8 mouse cellular contexts compared by ENCODE assay signal in genomic region chr4:117190660-117191059, GRCm38 (mm10). TPM values are rescaled to one million over a fixed set of nuclear protein-coding genes. Genes with fewer than 3 reads are reported as not detected.
DNase-seq lines count a peak whose midpoint lies in the region; ATAC-seq and TF ChIP-seq lines count a peak whose summit lies in the region.

No protein-coding gene starts in this region.

- no peak for DNase-seq in kidney, adult 18-20 months
- peak; percentile 2 for DNase-seq in brain, embryonic 14.5 days (ENCODE audit: low read depth)
- no peak for DNase-seq in midbrain, embryonic 14.5 days
- DNase-seq in retina, postnatal 1 day: no peak
- DNase-seq in spleen, adult 12 weeks (ENCODE audit: low spot score): no peak
- no peak for DNase-seq in layer of hippocampus, postnatal 36 days

- no peak overlapping the region for H3K4me2 ChIP-seq in kidney, embryonic 14.5 days (replicated peaks; ENCODE audit: low read depth, low read length)
- no peak overlapping the region for H3K4me2 ChIP-seq in hindbrain, embryonic 13.5 days
- H3K4me2 ChIP-seq in midbrain, embryonic 14.5 days (ENCODE audit: low read length): no peak overlapping the region

- no peak for ATAC-seq in kidney, embryonic 14.5 days (ENCODE audit: low FRiP score, low TSS enrichment)
- ATAC-seq in hindbrain, embryonic 13.5 days (ENCODE audit: low FRiP score): no peak
- ATAC-seq in midbrain, embryonic 14.5 days (ENCODE audit: low FRiP score, low TSS enrichment): no peak

- no peaks in the 10 kb centered on the region for H3K27me3 ChIP-seq in kidney, embryonic 14.5 days (ENCODE audit: control insufficient read depth, insufficient read depth, low read length)
- H3K27me3 ChIP-seq in hindbrain, embryonic 13.5 days: no peaks in the 10 kb centered on the region
- no peaks in the 10 kb centered on the region for H3K27me3 ChIP-seq in midbrain, embryonic 14.5 days (ENCODE audit: control insufficient read depth, insufficient read depth, low read length)

- H3K4me3 ChIP-seq in kidney, embryonic 14.5 days (ENCODE audit: low read length): no peak overlapping the region
- H3K4me3 ChIP-seq in hindbrain, embryonic 13.5 days: no peak overlapping the region
- no peak overlapping the region for H3K4me3 ChIP-seq in midbrain, embryonic 14.5 days (replicated peaks; ENCODE audit: low read depth, low read length)

- no peaks in the 10 kb centered on the region for H3K9me3 ChIP-seq in kidney, embryonic 14.5 days (ENCODE audit: control insufficient read depth, low read length)
- H3K9me3 ChIP-seq in hindbrain, embryonic 13.5 days: no peaks in the 10 kb centered on the region
- H3K9me3 ChIP-seq in midbrain, embryonic 14.5 days (ENCODE audit: control insufficient read depth, low read length): no peaks in the 10 kb centered on the region

- H3K4me1 ChIP-seq in kidney, embryonic 14.5 days (ENCODE audit: control insufficient read depth, insufficient read depth, low read length): no peaks in the 10 kb centered on the region
- H3K4me1 ChIP-seq in hindbrain, embryonic 13.5 days (replicated peaks): peaks cover 5% of the 10 kb centered on the region; the same call in 1 of the 2 replicates
- H3K4me1 ChIP-seq in midbrain, embryonic 14.5 days (ENCODE audit: control insufficient read depth, insufficient read depth, low read length): no peaks in the 10 kb centered on the region

- no peaks in the 10 kb centered on the region for H3K36me3 ChIP-seq in kidney, embryonic 14.5 days (ENCODE audit: control insufficient read depth, insufficient read depth, low read length)
- H3K36me3 ChIP-seq in hindbrain, embryonic 13.5 days: no peaks in the 10 kb centered on the region
- H3K36me3 ChIP-seq in midbrain, embryonic 14.5 days (ENCODE audit: control insufficient read depth, insufficient read depth, low read length): no peaks in the 10 kb centered on the region

- 71% methylated on average over 7 of the region's 7 CpGs for WGBS in kidney, embryonic 14.5 days
- 70% methylated on average over 7 of the region's 7 CpGs for WGBS in hindbrain, embryonic 13.5 days
- 69% methylated on average over 7 of the region's 7 CpGs for WGBS in midbrain, embryonic 14.5 days

- TF ChIP-seq POLR2A in brain, embryonic 14.5 days (IDR thresholded peaks at IDR 0.05; ENCODE audit: borderline replicate concordance, extremely low read depth, insufficient read depth, insufficient read length, poor library complexity, severe bottlenecking): no peak

- H3K27ac ChIP-seq in kidney, embryonic 14.5 days (ENCODE audit: low read depth, low read length): peak overlapping the region; percentile 73
- H3K27ac ChIP-seq in hindbrain, embryonic 13.5 days: peak overlapping the region; percentile 79; the same call in 1 of the 2 replicates
- H3K27ac ChIP-seq in midbrain, embryonic 14.5 days (replicated peaks; ENCODE audit: low read depth, low read length): peak overlapping the region; percentile 62; the same call in 1 of the 2 replicates

- TF ChIP-seq CTCF in brain, embryonic 14.5 days (IDR thresholded peaks at IDR 0.05; ENCODE audit: borderline replicate concordance, extremely low read depth, insufficient read depth, insufficient read length): no peak

- H3K9ac ChIP-seq in kidney, embryonic 14.5 days (ENCODE audit: low read depth, low read length): peak overlapping the region; percentile 40; the same call in 1 of the 2 replicates
- peak overlapping the region; percentile 51; the same call in 1 of the 2 replicates for H3K9ac ChIP-seq in hindbrain, embryonic 13.5 days
- H3K9ac ChIP-seq in midbrain, embryonic 14.5 days (replicated peaks; ENCODE audit: low read length): 0 out of 2 replicates have a peak overlapping the region, but pooled peaks have one; percentile 6

RNA-seq across cellular contexts. Expression of gene Kif2c, which starts 8.2 kb away (rescaled TPM):
- 63.8 and 74.6 TPM in 2 replicates for polyA plus RNA-seq in kidney, embryonic 14.5 days (2014; fragmentation: Nextera tagmentation; extraction: Ambion mirVana)
- polyA plus RNA-seq in brain, embryonic 14.5 days (2012; rRNA removed): 14.5 and 23.7 TPM in 2 replicates
- polyA plus RNA-seq in hindbrain, embryonic 13.5 days (2015; fragmentation: Nextera tagmentation; extraction: Ambion mirVana): 14.6 and 16.5 TPM in 2 replicates
- polyA plus RNA-seq in midbrain, embryonic 14.5 days (2014; fragmentation: Nextera tagmentation; extraction: Ambion mirVana): 7.2 and 16.0 TPM in 2 replicates
- total RNA-seq in layer of hippocampus, postnatal 36 days (2021): under 1 TPM; 0.40 to 0.46 TPM

RNA-seq across cellular contexts. Expression of gene Rps8, which starts 34.6 kb away (rescaled TPM):
- polyA plus RNA-seq in kidney, embryonic 14.5 days (2014; fragmentation: Nextera tagmentation; extraction: Ambion mirVana): 1,419 and 1,934 TPM in 2 replicates
- 838 and 897 TPM in 2 replicates for polyA plus RNA-seq in brain, embryonic 14.5 days (2012; rRNA removed)
- 576 and 608 TPM in 2 replicates for polyA plus RNA-seq in hindbrain, embryonic 13.5 days (2015; fragmentation: Nextera tagmentation; extraction: Ambion mirVana)
- polyA plus RNA-seq in midbrain, embryonic 14.5 days (2014; fragmentation: Nextera tagmentation; extraction: Ambion mirVana): 599 and 678 TPM in 2 replicates
- total RNA-seq in layer of hippocampus, postnatal 36 days (2021): 100 to 1,000 TPM; 503 to 512 TPM

RNA-seq across cellular contexts. Expression of gene Plk3, which starts 56.9 kb away (rescaled TPM):
- polyA plus RNA-seq in kidney, embryonic 14.5 days (2014; fragmentation: Nextera tagmentation; extraction: Ambion mirVana): 2.4 and 2.9 TPM in 2 replicates
- 18.5 and 19.6 TPM in 2 replicates for polyA plus RNA-seq in brain, embryonic 14.5 days (2012; rRNA removed)
- 16.2 and 16.6 TPM in 2 replicates for polyA plus RNA-seq in hindbrain, embryonic 13.5 days (2015; fragmentation: Nextera tagmentation; extraction: Ambion mirVana)
- polyA plus RNA-seq in midbrain, embryonic 14.5 days (2014; fragmentation: Nextera tagmentation; extraction: Ambion mirVana): 15.7 and 17.5 TPM in 2 replicates
- 10 to 100 TPM in 1 of 2 experiments, 1 to 10 TPM in 1; 8.0 to 10.0 TPM for total RNA-seq in layer of hippocampus, postnatal 36 days (2021)
